Mouse (Mus musculus) heart, embryonic 16.5 days (tissue): ENCODE data around the gene Gm49361. TPM values are rescaled to one million over a fixed set of nuclear protein-coding genes. Genes with fewer than 3 reads are reported as not detected.

Experiments used
- ATAC-seq: fragments of 200-750 bp; cut with Nextera tagmentation; replicated peaks from 2 replicates; pipeline ENCODE4 v1.8.0; 2017; ENCODE audit warnings: moderate number of reproducible peaks; ENCODE audit not compliant: insufficient read depth, low FRiP score; ENCODE audit errors: extremely low read depth
- H3K27ac ChIP-seq: fragments of 300-500 bp; sonication (generic); 2 replicates; pipeline ENCODE4 v1.5.1; 2014; ENCODE audit warnings: mild to moderate bottlenecking, low read length, control low read depth, moderate library complexity
- H3K27me3 ChIP-seq: fragments of 300-500 bp; sonication (generic); 2 replicates; pipeline ENCODE4 v1.6.1; 2014; ENCODE audit warnings: low read length, mixed read lengths; ENCODE audit not compliant: control insufficient read depth, insufficient read depth
- H3K36me3 ChIP-seq: fragments of 300-500 bp; sonication (generic); 2 replicates; pipeline ENCODE4 v1.6.1; 2014; ENCODE audit not compliant: control insufficient read depth, insufficient read depth
- H3K4me1 ChIP-seq: fragments of 300-500 bp; sonication (generic); 2 replicates; pipeline ENCODE4 v1.6.1; 2014; ENCODE audit warnings: low read length, mixed read lengths; ENCODE audit not compliant: control insufficient read depth, insufficient read depth
- H3K4me2 ChIP-seq: fragments of 300-500 bp; sonication (generic); 2 replicates; pipeline ENCODE4 v1.6.1; 2014; ENCODE audit warnings: low read depth, mild to moderate bottlenecking, control low read depth, low read length
- H3K4me3 ChIP-seq: fragments of 300-500 bp; sonication (generic); 2 replicates; pipeline ENCODE4 v1.5.1; 2014; ENCODE audit warnings: mild to moderate bottlenecking, control low read depth, low read length
- H3K9ac ChIP-seq: fragments of 300-500 bp; sonication (generic); 2 replicates; pipeline ENCODE4 v1.6.1; 2014; ENCODE audit warnings: low read length, control low read depth
- H3K9me3 ChIP-seq: fragments of 300-500 bp; sonication (generic); replicated peaks from 2 replicates; pipeline ENCODE4 v1.6.1; 2016; ENCODE audit warnings: low read length; ENCODE audit not compliant: control insufficient read depth
- WGBS: fragments of 180-500 bp; shearing (Covaris S2); extraction: QIAGEN DNeasy Blood & Tissue Kit; methylation state at CpG from one replicate; pipeline ENCODE4 v1.1.7; 2014; 5-methylcytosine and 5-hydroxymethylcytosine counted together
- polyA plus RNA-seq: library from polyadenylated mRNA; unstranded; fragments of >200 nt; fragmentation: Nextera tagmentation; extraction: Ambion mirVana; gene quantifications from 2 replicates; pipeline ENCODE4 v1.2.1, GENCODE M21; 2015

Gm49361 gene
- not detected in 2 replicates for polyA plus RNA-seq

GRCm38 (mm10) chr14:57746001-57746771, at the start of gene Gm49361:
Gene Gm49361 (minus strand): TSS chr14:57746103.
- Histone ChIP-seq H3K9me3 (no peaks in the 10 kb centered on the region), H3K27ac (peak within 1 kb of the TSS; percentile 99), H3K4me2 (peak within 1 kb of the TSS; percentile 90), H3K27me3 (no peaks in the 10 kb centered on the region), H3K9ac (peak within 1 kb of the TSS; percentile 98), H3K4me3 (peak within 1 kb of the TSS; percentile 95), H3K36me3 (no peaks in the 10 kb centered on the region), H3K4me1 (peaks cover 29% of the 10 kb centered on the region)
- ATAC-seq = peak; percentile 93
- WGBS = under 1% methylated on average over 68 of the region's 68 CpGs

- Histone ChIP-seq H3K4me2 (no peak overlapping the region), H3K9ac (no peak overlapping the region), H3K4me1 (no peaks in the 10 kb centered on the region), H3K9me3 (no peaks in the 10 kb centered on the region), H3K4me3 (no peak overlapping the region), H3K27ac (no peak overlapping the region), H3K36me3 (no peaks in the 10 kb centered on the region), H3K27me3 (no peaks in the 10 kb centered on the region)
- 69% methylated on average over 4 of the region's 4 CpGs for WGBS
- no peak; the same call in 1 of the 2 replicates for ATAC-seq
Measured at GRCm38 (mm10) chr14:57791171-57791570, 45.3 kb upstream of the Gm49361 start.

- no peaks in the 10 kb centered on the region for H3K4me1 ChIP-seq
- no peak overlapping the region for H3K4me2 ChIP-seq
- 80% methylated on average over 9 of the region's 9 CpGs for WGBS
- no peaks in the 10 kb centered on the region for H3K9me3 ChIP-seq
- no peak overlapping the region for H3K9ac ChIP-seq
- ATAC-seq = no peak
- H3K4me3 ChIP-seq = no peak overlapping the region
- no peaks in the 10 kb centered on the region for H3K36me3 ChIP-seq
- no peak overlapping the region for H3K27ac ChIP-seq
- no peaks in the 10 kb centered on the region for H3K27me3 ChIP-seq
Measured at GRCm38 (mm10) chr14:57789759-57790158, 43.9 kb upstream of the Gm49361 start.

GRCm38 (mm10) chr14:57789311-57789710, 43.4 kb upstream of the Gm49361 start:
- Histone ChIP-seq H3K9ac (no peak overlapping the region), H3K36me3 (no peaks in the 10 kb centered on the region), H3K27ac (no peak overlapping the region), H3K4me1 (no peaks in the 10 kb centered on the region), H3K4me2 (no peak overlapping the region), H3K4me3 (no peak overlapping the region), H3K9me3 (no peaks in the 10 kb centered on the region), H3K27me3 (no peaks in the 10 kb centered on the region)
- ATAC-seq = no peak
- 74% methylated on average over 2 of the region's 2 CpGs for WGBS

GRCm38 (mm10) chr14:57787406-57787805, 41.5 kb upstream of the Gm49361 start:
- Histone ChIP-seq H3K9ac (no peak overlapping the region), H3K27ac (no peak overlapping the region), H3K27me3 (no peaks in the 10 kb centered on the region), H3K4me1 (no peaks in the 10 kb centered on the region), H3K4me3 (no peak overlapping the region), H3K36me3 (no peaks in the 10 kb centered on the region), H3K9me3 (no peaks in the 10 kb centered on the region), H3K4me2 (no peak overlapping the region)
- no peak for ATAC-seq
- WGBS = 29% methylated on average over 4 of the region's 4 CpGs

GRCm38 (mm10) chr14:57772157-57772815, 26.4 kb upstream of the Gm49361 start:
- Histone ChIP-seq H3K27ac (no peak overlapping the region), H3K36me3 (no peaks in the 10 kb centered on the region), H3K9me3 (no peaks in the 10 kb centered on the region), H3K4me1 (no peaks in the 10 kb centered on the region), H3K9ac (no peak overlapping the region), H3K27me3 (no peaks in the 10 kb centered on the region), H3K4me3 (no peak overlapping the region), H3K4me2 (no peak overlapping the region)
- 75% methylated on average over 6 of the region's 6 CpGs for WGBS
- no peak for ATAC-seq

GRCm38 (mm10) chr14:57769102-57769501, 23.2 kb upstream of the Gm49361 start:
- WGBS = 80% methylated on average over 5 of the region's 5 CpGs
- Histone ChIP-seq H3K9me3 (no peaks in the 10 kb centered on the region), H3K27me3 (no peaks in the 10 kb centered on the region), H3K4me2 (no peak overlapping the region), H3K36me3 (no peaks in the 10 kb centered on the region), H3K9ac (no peak overlapping the region), H3K4me3 (no peak overlapping the region), H3K4me1 (no peaks in the 10 kb centered on the region), H3K27ac (no peak overlapping the region; the same call in 1 of the 2 replicates)
- ATAC-seq = no peak

GRCm38 (mm10) chr14:57760447-57761412, 14.8 kb upstream of the Gm49361 start:
- no peak for ATAC-seq
- Histone ChIP-seq H3K36me3 (no peaks in the 10 kb centered on the region), H3K4me2 (no peak overlapping the region), H3K27ac (no peak overlapping the region; the same call in 1 of the 2 replicates), H3K9ac (no peak overlapping the region), H3K4me1 (no peaks in the 10 kb centered on the region), H3K27me3 (no peaks in the 10 kb centered on the region), H3K4me3 (no peak overlapping the region), H3K9me3 (no peaks in the 10 kb centered on the region)
- 63% methylated on average over 10 of the region's 10 CpGs for WGBS
